Mouse (Mus musculus) liver, adult 2 months (tissue): ENCODE measurements around the gene Impg1. TPM values are rescaled to one million over a fixed set of nuclear protein-coding genes. Genes with fewer than 3 reads are reported as not detected.
A peak's percentile ranks its signal among the peaks of the same experiment; 100 is the strongest.
"Not testable (repeated sequence)": the region's sequence is repeated elsewhere in the genome, so short reads cannot be mapped to it uniquely, and the experiment has no call there.

ENCODE experiments used
- DNase-seq: peaks from one replicate; pipeline ENCODE4 v3.0.0-alpha.2; 2011; ENCODE audit warnings: low read depth, low spot score; ENCODE audit errors: extremely low read depth
- H3K27ac ChIP-seq: fragments of 200-500 bp; replicated peaks from 2 replicates; pipeline ENCODE4 v1.5.1; 2012; ENCODE audit warnings: low read depth, mild to moderate bottlenecking, control low read depth, inconsistent platforms, low read length; ENCODE audit not compliant: insufficient read depth
- H3K27me3 ChIP-seq: fragments of 200-500 bp; 2 replicates; pipeline ENCODE4 v1.6.1; 2012; ENCODE audit warnings: mild to moderate bottlenecking, moderate library complexity, low read length, inconsistent platforms; ENCODE audit not compliant: control insufficient read depth, insufficient read depth
- H3K36me3 ChIP-seq: fragments of 200-500 bp; 2 replicates; pipeline ENCODE4 v1.6.1; 2012; ENCODE audit warnings: low read length, inconsistent platforms; ENCODE audit not compliant: control insufficient read depth, insufficient read depth
- H3K4me1 ChIP-seq: fragments of 200-500 bp; 2 replicates; pipeline ENCODE4 v1.6.1; 2011; ENCODE audit warnings: low read length; ENCODE audit not compliant: control insufficient read depth, insufficient read depth
- H3K4me3 ChIP-seq: fragments of 200-500 bp; 2 replicates; pipeline ENCODE4 v1.5.1; 2011; ENCODE audit warnings: low read depth, mild to moderate bottlenecking, control low read depth, low read length, moderate library complexity; ENCODE audit not compliant: insufficient read depth
- H3K79me2 ChIP-seq: fragments of 200-500 bp; 2 replicates; pipeline ENCODE4 v1.6.1; 2012; ENCODE audit warnings: inconsistent platforms, mild to moderate bottlenecking, low read length, moderate library complexity; ENCODE audit not compliant: control insufficient read depth, insufficient read depth
- H3K9ac ChIP-seq: fragments of 200-500 bp; 2 replicates; pipeline ENCODE4 v1.6.1; 2012; ENCODE audit warnings: low read depth, mild to moderate bottlenecking, control low read depth, inconsistent platforms, low read length
- CTCF ChIP-seq: fragments of 200-500 bp; IDR thresholded peaks from 2 replicates; pipeline ENCODE4 v1.5.1; 2011; ENCODE audit warnings: low read depth, low read length, control low read depth
- POLR2A ChIP-seq: fragments of 200-500 bp; IDR thresholded peaks from 2 replicates; pipeline ENCODE4 v1.6.1; 2011; ENCODE audit warnings: low read length, control low read depth; ENCODE audit not compliant: insufficient read depth; ENCODE audit errors: extremely low read depth
- WGBS: fragments of 180-500 bp; shearing (Covaris S2); methylation state at CpG from one replicate; pipeline ENCODE4 v1.1.7; 2018; 5-methylcytosine and 5-hydroxymethylcytosine counted together
- polyA plus RNA-seq: library from polyadenylated mRNA; depleted of rRNA; stranded (reverse); fragments of >200 nt; gene quantifications from 2 replicates; pipeline ENCODE4 v1.2.3, GENCODE M21; 2012
- total RNA-seq: library from RNA; depleted of rRNA; stranded (reverse); fragments of >200 nt; gene quantifications from 2 replicates; pipeline ENCODE4 v1.2.3, GENCODE M21; 2014

Impg1 gene
- total and polyA plus RNA-seq, 2 experiments, result not detected

DNA sequence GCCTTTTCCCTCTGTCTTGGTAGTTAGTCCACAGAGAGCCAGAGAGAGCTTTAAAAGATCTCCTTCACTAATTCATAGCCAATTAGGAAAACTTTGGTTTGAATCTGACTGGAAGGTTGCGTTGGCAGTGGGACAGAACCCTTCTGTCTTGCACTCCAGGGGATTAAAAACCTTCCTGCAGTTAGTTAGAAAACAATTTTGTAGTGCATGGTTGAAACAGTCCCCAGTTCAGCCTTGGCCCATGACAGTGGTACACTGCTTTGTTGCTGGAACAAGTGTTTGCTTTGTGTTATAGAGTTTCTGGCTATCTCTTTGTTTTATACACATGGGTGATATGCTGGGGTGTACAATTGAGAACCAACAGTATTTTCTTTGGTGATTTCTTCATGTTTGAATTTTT, 124.4 kb downstream of the Impg1 start:
- WGBS, result 91% methylated on average over 1 of the region's 1 CpGs
- Histone ChIP-seq H3K36me3 (no peaks in the 10 kb centered on the region), H3K27me3 (no peaks in the 10 kb centered on the region), H3K27ac (no peak overlapping the region), H3K9ac (no peak overlapping the region), H3K4me3 (no peak overlapping the region), H3K79me2 (no peaks in the 10 kb centered on the region), H3K4me1 (no peaks in the 10 kb centered on the region; the same call in 1 of the 2 replicates)
- no peak for TF ChIP-seq POLR2A
- TF ChIP-seq CTCF, result no peak
- DNase-seq, result no peak

DNA sequence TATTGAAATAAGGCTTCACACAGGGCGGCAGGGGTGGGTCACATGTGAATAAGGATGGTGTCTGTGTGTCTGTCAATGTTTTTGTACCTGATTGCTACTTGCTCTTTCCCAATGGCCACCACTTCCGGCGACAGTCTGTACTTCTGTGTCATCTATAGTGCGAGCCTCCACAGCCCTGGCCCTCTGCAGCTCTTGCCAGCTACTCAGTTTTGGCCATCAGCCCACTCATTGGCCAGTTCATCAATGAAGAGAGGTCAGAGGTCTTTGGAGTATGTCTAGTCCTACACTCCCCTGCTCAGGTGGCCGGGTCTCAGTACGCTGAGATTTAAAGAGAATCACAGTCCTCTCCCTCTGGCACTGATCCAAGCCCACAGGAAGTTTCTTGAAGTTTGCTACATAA, 127.3 kb downstream of the Impg1 start:
- no peaks in the 10 kb centered on the region for H3K79me2 ChIP-seq
- peak; percentile 12 for DNase-seq
- WGBS, result 40% methylated on average over 6 of the region's 6 CpGs
- H3K36me3 ChIP-seq, result no peaks in the 10 kb centered on the region
- H3K9ac ChIP-seq, result no peak overlapping the region
- TF ChIP-seq POLR2A (no peak), CTCF (no peak)
- H3K27me3 ChIP-seq, result no peaks in the 10 kb centered on the region
- H3K4me3 ChIP-seq, result no peak overlapping the region
- H3K27ac ChIP-seq, result no peak overlapping the region
- no peaks in the 10 kb centered on the region; the same call in 1 of the 2 replicates for H3K4me1 ChIP-seq

DNA sequence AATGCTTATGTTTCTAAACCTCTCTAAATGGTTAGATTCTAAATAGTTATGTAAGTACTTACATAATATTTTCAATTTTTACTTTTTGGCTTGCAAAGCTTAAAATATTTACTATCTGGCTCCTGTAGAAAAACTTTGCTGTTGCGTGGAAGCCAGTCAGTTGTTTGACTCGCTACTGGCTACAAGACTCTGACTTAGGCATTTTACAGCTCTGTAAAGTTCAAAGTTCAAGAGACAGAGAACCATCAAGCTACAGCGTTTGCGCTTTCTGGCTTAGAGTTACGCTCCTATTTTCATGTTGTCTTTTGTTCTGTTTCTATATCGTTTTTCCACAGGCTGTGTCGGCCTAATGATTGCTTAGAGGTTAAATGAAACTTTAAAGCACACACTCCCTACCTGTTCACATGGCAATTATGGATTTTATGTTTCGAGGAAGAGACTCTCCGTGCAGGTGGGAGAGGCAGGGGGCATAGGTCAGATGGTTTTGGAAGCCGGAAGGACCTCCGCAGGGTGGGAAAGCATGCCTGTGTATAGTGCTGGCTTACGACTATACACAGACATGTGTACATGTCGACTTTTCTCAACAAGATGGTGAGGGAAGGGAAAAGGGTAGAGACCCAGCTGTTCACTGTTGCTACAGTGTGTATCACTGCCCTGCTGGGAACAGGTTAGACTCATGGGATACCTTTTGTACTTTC, 129.5 kb downstream of the Impg1 start:
- Histone ChIP-seq H3K36me3 (no peaks in the 10 kb centered on the region), H3K27me3 (no peaks in the 10 kb centered on the region), H3K9ac (no peak overlapping the region), H3K27ac (no peak overlapping the region), H3K79me2 (no peaks in the 10 kb centered on the region), H3K4me3 (no peak overlapping the region), H3K4me1 (no peaks in the 10 kb centered on the region; the same call in 1 of the 2 replicates)
- 27% methylated on average over 13 of the region's 13 CpGs for WGBS
- TF ChIP-seq CTCF (no peak), POLR2A (no peak)
- peak; percentile 57 for DNase-seq

DNA sequence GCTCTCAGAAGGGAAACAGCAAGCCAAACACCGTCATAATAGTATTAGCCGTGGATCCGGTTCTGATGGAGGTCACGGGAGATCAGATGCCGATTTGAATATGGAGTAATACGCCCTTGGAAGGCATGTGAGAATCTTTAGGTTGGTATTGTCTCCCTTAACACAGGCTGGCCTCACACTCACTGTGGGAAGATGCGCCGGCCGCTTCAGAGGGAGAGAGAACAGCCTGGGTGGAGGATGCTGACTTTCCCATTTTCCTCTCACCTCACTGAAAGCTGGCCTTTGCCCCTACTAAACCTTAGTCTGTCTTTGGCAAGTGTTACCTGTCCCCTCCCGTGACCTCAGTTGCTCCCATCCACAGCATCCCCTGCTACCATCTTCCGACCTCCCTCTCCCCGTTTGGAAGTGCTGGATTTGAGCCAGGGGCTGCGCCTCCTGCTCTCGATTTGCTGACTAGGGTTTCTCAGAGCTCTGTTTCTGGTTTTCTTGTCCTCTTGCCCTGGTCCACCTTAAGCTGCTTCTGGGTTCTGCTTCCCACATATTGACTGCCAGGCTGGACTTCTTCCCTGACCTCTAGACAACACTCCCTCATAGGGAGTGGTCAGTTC, 131.2 kb downstream of the Impg1 start:
- 80% methylated on average over 14 of the region's 14 CpGs for WGBS
- H3K4me1 ChIP-seq, result no peaks in the 10 kb centered on the region; the same call in 1 of the 2 replicates
- H3K27me3 ChIP-seq, result no peaks in the 10 kb centered on the region
- no peak for DNase-seq
- H3K36me3 ChIP-seq, result no peaks in the 10 kb centered on the region
- no peak overlapping the region for H3K9ac ChIP-seq
- no peak overlapping the region for H3K27ac ChIP-seq
- TF ChIP-seq CTCF, result no peak
- TF ChIP-seq POLR2A, result no peak
- no peak overlapping the region for H3K4me3 ChIP-seq
- H3K79me2 ChIP-seq, result no peaks in the 10 kb centered on the region

DNA sequence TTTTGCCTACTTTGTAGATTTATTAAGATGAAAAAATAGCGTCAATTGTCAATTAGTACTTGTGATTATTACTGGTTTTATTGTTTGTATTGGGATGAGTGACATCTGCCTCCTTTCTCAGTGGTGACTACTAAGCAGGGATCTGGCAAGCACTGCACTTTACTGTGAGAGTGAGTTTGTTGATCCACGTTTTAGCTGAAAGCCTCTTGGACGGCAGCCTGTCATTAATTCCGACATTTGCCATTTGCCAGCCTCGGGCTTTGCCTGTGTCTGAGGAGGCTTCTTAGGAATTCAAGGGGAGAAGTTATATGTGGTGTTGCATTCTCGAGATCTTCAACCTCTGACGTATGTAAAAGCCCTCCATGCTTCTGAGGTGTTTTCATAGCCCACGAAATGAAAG, 131.8 kb downstream of the Impg1 start:
- TF ChIP-seq CTCF, result no peak
- no peak for TF ChIP-seq POLR2A
- Histone ChIP-seq H3K4me3 (no peak overlapping the region), H3K79me2 (no peaks in the 10 kb centered on the region), H3K36me3 (no peaks in the 10 kb centered on the region), H3K27me3 (no peaks in the 10 kb centered on the region), H3K4me1 (no peaks in the 10 kb centered on the region; the same call in 1 of the 2 replicates), H3K9ac (no peak overlapping the region), H3K27ac (no peak overlapping the region)
- no peak for DNase-seq
- WGBS, result 75% methylated on average over 8 of the region's 8 CpGs

DNA sequence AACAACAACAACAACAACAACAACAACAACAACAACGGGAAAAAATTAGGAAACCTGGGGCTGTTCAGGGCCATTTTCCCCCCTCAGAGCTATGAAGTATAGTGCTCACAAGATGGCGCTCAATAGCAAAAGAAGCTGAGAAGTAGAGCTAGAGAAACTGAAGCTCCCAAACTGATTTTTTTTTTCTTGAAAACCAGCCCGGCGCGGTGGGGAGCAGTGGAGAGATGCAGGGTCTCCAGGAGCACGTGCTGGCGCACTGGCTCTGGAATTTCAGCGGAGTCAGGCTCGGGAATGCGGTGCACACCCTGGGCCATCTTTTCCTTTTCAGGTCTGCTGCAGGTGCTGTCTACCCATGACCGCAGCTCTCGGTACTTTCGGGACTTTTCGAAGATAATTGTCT, 133.1 kb downstream of the Impg1 start:
- no peak overlapping the region for H3K27ac ChIP-seq
- TF ChIP-seq POLR2A (no peak), CTCF (peak; percentile 18; the same call in 1 of the 2 replicates)
- H3K79me2 ChIP-seq, result no peaks in the 10 kb centered on the region
- DNase-seq, result peak; percentile 14
- H3K27me3 ChIP-seq, result no peaks in the 10 kb centered on the region
- no peak overlapping the region; the same call in 1 of the 2 replicates for H3K4me3 ChIP-seq
- no peak overlapping the region for H3K9ac ChIP-seq
- no peaks in the 10 kb centered on the region; the same call in 1 of the 2 replicates for H3K4me1 ChIP-seq
- 24% methylated on average over 14 of the region's 14 CpGs for WGBS
- H3K36me3 ChIP-seq, result no peaks in the 10 kb centered on the region

DNA sequence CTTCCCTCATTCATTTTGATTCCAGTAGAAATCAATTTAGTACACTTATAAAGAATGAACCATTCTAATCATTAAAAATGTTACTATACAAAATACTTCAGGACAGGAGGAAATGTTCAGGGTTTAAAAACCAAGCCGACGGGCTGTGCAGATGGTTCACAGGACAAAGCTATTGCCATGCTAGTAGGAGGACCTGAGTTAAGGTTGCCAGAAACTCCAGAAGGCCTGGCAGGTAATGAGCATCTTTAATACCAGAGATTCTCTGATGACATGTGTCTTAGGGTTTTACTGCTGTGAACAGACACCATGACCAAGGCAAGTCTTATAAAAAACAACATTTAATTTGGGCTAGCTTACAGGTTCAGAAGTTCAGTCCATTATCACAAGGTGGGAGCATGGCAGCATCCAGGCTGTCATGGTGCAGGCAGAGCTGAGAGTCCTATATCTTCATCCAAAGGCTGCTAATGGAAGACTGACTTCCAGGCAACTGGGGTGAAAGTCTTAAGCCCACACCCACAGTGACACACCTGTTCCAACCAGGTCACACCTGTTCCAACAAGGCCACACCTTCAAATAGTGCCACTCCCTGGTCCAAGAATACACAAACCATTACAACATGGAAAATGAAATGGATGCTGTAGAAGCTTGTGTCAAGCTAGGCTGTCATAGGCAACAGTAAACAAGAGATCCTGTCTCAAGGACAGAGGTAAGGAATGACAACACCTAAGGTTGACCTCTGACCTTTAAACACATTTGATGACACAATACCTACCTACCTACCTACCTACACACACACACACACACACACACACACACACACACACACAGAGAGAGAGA, 144.0 kb downstream of the Impg1 start:
- H3K36me3 ChIP-seq, H3K27me3 ChIP-seq, H3K79me2 ChIP-seq, H3K27ac ChIP-seq, H3K4me3 ChIP-seq, DNase-seq, H3K4me1 ChIP-seq, H3K9ac ChIP-seq: not testable (repeated sequence)
- WGBS, result 97% methylated on average over 2 of the region's 2 CpGs
